Mouse (Mus musculus): ENCODE results near the gene Ank.
A peak's percentile ranks its signal among the peaks of the same experiment; 100 is the strongest.
"Not testable (repeated sequence)": the region's sequence is repeated elsewhere in the genome, so short reads cannot be mapped to it uniquely, and the experiment has no call there.

The Ank gene

DNA sequence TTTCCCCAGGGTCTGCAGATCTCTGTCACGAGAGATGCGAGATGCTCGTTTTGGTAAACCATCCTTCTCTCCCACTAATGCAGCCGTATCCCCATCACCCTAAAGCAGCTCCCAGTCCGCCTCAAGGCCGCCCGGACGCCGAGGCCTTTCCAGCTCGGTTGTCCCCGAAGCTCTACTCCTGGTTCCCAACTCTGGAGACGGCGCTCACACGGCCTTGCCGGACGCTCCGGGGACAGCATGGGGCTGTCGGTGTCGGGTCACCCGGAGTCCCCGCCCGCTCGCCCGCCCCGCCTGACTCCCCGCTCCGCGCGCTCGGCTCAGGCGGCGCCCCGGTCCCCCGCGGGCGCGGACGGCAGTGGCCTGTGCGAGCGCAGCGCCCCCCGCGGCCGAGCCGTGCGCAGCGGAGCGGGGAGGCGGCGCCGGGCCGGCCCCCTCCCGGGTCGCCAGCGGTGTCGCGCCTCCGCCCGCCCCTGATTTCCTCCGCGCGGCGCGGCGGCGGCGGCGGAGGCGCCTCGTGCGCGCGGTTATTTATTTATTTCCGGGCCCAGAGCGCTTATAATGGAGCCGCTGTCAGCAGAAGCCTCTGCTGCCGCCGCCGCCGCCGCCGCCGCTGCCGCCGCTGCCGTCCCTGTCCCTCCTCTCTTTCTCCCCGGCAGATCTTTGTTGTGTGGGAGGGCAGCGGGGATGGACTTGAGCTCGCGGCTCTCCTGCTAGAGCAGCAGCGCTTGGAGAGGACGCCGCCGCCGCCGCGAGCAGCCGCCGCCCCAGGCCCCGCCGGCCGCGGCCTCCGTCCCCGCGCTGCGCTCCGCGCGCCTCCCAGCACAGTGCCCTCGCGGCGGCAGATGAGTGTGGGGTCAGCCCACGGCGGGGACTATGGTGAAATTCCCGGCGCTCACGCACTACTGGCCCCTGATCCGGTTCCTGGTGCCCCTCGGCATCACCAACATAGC lies at the start of gene Ank:
Ank (plus strand) TSS at position 547 of the 950 bp plus-strand sequence.
- DNase-seq = peak; percentile 82

DNA sequence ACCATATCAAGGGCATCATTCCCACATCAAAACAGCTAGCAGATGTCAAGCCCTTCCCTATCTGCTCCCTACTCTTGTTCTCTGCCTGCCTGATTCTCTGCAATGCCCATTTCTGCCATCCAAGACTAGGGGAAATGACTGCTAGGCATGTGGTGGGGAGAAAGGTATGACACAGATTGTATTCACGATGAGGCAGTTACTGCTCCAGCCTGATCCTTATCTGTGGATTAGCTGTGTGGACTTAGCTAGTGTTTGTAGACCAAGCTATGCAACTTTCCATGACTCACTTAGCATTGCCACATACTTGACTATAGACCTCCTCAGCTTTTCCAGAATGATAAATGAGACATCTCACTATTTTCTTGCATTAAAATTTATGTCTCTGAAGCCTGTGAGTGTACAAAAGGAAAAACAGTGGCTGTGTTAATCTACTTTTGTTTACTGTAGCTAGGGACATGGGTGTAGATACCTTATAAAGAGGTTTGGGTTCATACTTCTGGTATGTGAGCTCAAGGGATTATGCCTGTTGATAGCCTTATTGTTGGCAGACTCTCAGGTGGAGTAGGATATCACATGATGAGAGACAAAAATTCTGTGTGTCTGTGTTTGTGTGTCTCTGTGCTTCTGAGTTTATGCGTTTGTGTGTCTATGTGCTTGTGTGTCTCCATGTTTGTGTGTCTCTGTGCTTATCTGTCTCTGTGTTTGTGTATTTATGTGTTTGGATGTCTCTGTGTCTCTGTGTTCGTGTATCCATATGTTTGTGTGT lies 47.7 kb upstream of the Ank start:
- DNase-seq = no peak

DNA sequence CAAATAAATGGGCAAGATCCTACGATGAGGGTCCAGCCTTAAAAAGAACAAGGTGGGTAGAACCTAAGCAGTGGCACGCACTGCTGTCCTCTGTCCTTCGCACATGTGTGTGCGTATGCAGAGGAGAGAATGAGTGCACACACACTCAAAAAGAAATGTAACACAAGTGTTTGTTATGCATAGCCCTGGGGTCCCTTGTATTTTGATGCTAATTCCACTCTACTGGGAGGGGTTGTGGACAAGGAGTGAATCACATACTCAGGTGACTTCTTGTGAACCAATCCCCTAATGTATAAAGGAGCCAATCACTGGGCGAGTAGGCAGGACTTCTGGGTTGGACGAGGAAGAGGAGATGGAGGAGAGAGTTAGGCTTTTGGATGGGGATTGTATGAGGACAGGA lies 44.9 kb upstream of the Ank start:
- no peak for DNase-seq

DNA sequence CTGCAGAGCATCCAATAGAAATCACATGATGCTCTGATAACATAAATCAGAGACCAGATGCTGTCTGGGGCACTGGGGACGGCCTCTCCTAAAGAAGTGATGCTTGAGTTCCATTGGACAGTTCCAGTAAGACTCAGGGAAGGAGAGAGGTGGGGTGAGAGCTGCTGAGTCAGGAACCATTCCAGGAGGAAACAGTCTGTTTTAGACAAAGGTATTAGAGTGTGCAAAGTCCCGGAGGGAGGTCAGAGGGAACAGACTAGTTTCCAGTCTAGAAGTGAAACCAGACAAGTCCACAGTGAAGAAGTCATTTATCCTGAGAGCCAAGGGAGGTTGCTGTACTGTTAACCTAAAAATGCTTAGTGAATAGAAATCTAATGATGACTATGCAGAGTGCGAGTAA lies 38.9 kb upstream of the Ank start:
- DNase-seq = no peak

DNA sequence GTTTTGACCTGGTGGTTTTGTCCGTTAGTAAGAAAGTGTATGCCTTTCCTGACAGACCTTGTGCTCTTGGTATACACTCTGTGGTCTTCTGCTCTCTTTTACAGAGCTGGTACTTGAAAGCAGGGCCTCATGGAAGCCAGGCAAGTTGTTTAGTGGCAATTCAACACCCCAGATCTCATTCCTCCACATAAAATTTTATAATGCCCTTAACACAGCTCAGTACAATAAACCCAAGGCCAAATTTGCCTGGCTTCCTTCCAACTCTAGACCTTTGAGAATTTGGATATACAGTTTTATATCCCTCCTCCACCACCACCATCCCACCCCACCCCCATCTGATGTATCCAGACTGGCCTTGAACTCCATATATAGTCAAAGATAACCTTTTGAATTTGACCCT lies 36.2 kb upstream of the Ank start:
- no peak for DNase-seq

DNA sequence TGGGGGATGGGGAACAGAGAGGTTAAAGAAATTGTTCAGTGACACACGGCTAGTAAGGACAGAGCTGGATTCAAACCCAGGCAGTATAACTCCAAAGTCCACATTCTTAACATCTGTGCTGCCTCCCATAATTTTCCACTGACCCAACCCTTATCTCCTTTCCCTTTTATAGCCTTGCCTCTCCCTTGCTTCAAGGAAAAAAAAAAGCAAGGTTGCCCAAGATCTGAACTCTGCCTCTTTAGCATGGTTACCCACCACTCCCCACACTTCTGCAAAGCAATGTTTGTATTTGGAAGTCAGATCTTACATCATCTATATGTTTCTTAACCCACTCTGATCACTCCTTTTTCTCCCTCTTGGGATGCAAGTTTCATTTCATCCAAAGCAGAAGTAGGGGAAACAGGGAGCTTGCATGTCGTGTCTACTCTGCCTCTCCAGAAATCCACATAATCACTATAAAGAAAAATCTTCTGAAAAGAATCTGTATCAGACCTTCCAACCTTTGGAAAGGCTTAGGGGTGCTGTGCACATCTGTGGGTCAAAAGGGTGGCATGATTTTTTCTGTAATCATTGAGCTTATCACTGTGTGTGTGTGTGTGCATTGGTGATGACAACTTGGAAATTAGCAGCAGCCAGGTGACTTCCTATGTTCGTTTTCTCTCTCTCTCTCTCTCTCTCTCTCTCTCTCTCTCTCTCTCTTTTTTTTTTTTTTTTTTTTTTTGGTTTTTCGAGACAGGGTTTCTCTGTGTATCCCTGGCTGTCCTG lies 33.4 kb upstream of the Ank start:
- DNase-seq = no peak

DNA sequence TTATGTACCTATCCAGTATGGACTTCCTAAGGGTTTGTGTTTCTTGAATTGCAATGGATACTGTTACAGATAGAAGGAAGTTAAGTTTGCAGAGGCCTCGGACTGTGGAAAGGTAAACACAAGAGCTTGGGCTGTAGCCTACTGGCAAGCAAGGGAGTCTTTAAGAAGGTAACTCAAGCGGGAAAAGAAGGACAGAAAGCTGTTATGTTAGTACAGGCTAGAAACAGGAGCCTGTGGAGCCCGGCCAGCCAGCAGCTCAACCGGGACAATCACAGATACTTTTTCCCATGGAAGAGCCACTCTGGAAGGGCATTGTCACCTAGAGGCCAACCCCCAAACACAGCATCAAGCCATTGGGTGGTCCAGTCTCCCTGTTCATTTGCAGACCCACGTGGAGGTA lies 31.1 kb upstream of the Ank start:
- DNase-seq = no peak

DNA sequence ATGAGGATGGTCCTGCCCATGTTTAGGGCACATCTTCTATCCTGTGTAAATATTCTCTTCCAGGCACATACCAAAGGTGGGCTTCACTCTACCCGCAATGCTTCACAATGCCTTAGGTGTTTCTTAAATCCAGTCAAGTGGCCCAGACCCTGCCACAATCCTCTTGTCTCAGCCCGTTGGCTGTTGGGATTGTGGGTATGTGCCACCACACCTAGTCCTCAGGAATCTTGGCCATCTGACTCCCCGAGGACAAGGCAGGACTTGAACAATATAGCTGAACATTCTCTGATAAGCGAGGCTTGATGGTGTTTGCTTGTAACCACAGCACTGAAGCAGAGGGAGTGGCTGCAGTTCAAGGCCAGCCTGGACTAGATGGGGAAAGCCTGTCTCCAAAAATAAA lies 30.3 kb upstream of the Ank start:
- no peak for DNase-seq

DNA sequence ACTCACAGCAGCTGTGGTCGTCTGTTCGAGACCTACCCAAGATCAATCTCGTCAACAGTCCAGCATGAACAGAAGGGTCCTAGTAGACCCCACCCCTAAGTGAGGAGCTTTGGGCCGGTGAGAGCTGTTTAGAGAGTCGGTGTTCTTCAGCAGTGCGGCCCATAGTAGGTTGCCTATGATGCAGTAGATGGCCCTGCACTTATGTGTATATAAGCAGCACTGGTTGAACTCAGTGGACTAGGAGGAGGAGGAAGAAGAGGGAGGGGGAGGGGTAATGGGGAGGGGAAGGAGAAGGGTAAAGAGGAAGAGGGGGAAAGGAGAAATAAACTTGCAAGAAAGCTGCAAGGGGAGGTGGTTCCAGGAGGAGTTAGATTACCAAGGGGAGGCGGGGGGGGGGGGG lies 25.4 kb upstream of the Ank start:
- DNase-seq = no peak

DNA sequence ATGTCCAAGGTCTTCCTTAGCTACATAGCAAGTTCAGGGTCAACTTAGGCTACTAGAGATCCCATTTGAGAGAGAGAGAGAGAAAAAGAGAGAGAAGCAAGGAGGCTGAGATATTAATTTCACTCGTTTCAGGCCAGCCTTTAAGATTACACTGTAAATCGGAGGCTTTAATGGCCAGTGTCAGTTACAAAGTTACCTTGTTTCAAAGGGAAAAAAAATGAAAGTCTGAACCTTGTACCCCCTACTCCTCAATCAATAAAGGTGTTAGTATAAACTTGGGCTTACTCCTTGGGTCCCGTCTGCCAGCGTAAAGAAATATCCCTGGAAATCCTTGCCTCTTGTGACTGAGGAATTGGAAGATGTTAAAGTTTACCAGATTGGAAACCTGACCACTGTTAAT lies 24.9 kb upstream of the Ank start:
- DNase-seq = no peak

DNA sequence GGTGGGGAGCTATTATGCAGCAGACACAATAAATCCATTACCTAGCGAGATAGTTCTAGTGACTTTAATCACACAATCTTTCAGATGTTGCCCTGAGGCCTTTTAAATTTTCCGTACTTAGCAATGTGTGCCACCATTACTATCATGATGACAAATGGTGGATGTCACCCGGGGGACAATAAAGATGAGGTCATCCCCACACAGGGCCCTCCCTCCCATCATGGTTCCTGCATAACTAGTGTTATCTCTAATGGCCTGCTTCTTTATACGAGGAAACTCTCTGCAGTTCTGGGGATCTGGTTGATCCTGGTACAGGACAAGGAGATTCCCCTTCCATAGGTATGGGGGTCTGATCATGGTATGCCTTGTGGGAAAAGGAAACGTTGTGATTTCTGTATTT lies 24.5 kb upstream of the Ank start:
- no peak for DNase-seq

DNA sequence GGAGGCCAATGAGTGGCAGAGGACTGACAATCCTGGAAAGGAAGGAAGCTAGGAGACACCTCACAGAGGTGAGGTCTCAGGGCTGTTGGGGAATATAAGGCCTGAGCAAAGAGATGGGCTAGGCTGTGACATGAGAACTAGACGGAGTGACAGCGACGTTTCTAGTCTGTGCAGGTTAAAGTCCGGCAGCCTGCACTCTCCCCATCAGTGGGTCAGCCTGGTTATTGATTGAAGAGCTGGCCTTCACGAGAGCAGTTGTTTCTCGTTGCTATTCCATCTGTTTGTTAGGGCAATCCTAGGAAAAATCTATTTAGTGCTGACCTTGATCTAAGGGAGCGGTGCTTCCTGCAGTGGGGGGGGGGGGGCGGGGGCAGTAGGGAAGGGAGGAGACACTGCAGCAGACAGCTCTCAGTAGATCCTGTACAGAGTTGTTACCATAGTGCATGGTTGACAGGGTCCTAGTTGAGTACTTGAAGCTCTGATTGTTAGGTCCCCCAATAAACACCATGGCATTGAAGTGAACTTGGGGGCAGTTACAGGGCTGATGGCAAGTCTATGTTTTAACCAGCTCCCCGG lies 21.6 kb upstream of the Ank start:
- no peak for DNase-seq

DNA sequence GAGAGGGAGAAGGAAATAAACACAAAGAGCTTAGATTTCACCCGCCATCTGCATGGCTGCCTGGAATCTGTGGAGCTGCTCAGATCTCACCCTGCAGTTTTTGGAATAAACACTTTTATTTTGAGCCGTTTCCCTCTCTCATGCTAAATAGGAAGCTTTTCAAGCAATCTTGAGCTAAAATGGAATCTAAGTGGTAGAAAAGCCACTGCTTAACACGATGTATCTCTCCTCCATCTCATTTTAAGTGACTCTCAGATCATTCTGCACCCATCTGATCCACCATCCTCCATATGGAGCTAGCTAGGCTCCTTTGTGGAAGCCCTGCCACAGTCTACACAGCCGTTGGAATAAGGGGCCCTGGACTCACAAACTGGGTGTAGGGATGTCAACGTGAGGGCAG lies 15.8 kb upstream of the Ank start:
- DNase-seq = no peak

DNA sequence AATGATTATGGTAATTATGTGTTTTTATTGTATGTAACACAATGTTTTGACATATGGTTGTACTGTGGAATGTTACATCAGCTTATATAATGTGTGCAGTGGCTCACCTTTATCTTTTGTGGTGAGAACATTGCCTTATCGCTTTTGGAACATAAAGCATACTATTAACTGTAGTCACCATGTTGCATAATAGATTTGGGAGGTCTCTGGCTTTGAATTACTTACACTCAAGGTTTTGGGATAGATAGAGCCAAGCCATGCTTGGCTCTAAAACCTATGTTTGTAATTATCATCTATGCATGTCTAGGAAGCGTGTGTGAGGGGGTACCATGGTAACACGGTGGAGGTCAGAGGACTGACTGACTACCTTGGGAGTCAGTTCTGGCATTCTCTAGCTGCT lies 14.7 kb upstream of the Ank start:
- no peak for DNase-seq

DNA sequence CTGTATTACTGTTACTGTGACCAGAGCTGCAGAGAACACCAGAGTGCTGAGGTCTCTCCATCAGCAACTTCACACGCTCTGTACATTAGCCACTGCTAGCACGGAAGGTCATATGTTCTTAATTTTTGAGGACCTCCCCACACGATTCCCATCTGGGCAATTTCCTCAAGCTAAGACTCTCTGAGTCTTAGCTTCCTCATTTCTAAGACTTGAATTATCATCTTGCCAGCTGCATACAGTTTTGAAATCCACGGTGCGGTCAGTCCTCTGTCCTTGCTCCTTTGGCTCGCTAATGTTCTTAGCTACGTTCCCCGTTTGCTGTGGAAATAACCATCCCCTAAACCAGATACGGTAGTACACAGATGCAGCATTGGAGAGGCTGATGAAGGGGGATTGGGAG lies 14.0 kb upstream of the Ank start:
- no peak for DNase-seq

DNA sequence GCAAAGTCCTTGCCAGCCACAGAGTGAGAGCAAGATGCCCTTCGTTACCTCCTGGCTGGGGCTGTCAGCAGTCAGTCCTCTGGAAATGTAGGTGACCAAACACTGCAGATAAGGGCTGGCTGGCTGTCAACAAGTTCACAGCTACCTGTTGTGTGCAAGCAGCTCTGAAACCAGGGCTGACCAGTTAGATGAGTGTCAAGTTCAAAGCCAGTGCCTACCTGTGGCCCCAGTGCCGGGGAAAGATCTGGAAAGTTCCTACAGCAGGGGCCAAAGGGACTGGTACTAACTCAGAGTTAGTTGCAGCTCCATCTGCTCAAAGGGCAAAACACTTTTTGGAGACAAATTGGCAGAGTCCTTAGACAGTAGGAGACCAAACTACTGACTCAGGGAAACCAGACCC lies 9.5 kb upstream of the Ank start:
- no peak for DNase-seq

DNA sequence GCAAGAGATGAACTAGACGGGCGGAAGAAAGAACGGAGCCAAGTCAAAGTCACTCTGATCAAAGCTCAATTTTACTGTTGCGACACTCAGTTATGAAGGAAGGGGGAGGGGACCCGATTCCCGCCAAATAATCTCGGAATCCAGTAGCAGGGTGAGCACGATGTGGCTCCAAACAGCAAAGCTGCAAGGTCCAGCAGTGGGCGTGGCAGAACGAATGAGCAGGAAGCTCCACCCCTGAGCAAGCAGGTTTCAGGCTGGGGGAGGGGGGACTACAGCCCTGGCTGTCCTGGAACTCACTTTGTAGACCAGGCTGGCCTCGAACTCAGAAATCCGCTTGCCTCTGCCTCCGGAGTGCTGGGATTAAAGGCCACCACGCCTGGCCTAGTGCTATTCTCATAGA lies 6.7 kb upstream of the Ank start:
- DNase-seq = not testable (repeated sequence)

DNA sequence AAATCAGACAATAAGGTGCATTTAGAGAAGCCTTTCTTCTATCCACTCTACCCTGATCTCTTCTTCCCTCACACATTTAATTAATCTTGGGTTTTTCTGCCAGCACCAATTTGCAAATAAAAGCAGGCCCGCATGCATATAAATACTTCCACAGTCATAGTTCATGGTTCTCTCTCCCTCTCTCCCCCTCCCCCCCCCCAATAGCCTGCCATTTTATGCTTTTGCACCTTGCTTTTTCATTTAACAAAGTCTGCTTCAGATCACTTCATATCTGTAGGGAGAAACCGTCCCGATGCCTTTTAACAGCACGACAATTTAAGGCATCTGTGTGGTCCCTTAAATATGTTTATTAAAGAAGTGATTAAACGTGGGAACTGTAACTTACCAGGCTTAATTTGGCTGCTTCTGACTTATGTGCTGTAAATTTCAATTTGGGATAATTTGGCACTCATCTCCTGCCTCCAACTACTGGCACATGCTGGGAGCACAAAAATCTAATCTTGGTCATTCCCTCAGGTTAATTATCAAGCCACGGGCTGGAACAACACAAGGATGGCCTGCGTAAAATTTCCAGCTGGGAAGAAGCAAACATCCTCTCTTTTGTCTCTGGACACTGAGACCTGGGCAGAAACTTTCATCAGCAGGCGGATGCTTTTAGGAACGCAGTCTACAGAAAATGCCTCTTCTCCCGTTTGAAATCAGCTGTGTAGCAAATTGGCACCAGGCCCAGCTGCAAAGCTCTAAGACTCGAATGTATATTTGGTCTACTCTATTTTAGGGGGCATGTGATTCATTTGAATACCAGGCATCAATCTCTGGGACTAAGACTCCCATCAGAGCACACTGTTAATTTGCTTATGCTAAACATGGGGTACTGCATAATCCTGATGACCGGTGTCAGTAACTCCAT lies 4.9 kb upstream of the Ank start:
- DNase-seq = peak; percentile 82

DNA sequence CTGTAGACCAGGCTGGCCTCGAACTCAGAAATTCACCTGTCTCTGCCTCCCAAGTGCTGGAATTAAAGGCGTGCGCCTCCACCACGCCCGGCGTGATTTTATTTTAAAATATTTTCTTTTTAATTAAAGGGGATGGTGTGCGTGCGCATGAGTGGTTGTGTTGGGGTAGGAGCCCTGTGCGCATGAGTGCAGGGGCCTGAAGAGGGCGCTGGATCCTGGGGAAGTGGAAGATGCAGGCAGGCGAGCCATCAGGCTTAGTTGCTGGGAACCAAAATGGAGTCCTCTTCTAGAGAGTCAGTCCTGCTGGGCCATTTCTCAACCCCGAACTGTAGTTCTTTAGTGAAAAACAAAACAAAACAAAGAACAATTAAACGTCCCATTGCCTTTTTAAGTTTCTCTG lies 2.6 kb upstream of the Ank start:
- no peak for DNase-seq

DNA sequence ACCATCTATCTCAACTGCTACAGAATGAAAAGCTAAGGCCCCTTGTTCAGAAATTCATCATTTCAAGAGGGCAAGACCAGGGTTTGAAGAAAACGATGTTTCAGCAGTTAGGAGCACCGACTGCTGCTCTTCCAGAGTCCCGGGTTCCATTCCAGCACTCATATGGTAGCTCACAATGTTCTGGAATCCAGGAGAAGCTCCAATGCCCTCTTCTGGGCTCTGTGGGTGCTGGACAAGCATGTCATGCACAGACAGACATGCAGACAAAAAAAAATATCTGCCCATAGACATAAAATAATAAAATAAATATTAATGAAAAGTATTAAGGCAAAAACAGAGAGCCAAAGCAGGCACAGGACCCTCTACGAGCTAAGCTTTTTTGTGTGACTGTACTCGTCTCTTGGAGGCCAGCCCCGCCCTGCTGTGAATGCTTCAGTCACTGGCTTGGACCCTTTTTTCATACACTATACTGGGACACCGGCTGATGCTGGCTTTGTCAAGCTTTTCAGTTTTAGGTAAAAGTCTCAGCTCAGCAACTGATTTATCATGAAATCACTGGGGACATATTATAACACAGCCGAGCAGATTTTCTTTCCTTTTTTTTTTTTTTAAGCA lies 979 bp upstream of the Ank start:
- DNase-seq = peak; percentile 52

DNA sequence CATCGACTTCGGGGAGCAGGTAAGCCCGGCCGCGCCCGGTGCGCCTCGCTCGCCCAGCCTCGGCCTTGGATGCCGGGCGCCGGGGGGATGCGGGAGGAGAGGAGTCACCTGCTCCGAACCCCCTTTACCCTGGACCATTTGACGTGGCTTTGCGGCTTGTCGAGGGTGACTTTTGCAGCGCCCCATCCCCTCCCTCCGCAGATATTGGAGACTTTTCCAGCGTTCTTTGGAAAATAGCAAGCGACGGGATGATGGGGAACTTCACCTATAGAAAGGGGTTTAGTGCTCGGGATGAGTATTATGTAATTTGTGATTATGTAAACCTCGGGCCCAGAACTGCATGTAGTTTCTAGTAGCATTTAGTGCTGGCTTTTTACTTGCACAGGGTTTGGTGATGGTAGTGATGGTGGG lies 609 bp downstream of the Ank start:
- no peak for DNase-seq

DNA sequence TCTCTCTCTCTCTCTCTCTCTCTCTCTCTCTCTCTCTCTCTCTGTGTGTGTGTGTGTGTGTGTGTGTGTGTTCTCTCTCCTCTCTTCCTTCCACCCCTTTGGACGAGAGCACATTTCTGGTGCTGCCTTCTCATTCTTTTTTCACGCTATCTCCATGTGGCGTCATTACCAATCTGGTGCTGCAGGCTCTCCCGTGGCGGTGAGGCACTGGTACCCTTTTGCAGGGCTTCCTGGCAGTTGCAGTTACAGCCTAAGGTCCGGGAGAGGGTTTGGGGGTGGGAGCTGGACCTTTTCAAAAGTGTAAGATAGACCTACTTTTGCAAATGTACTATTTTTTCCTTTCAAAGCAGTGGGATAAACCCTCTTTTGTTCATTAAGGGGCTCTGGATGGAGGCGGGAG lies 1.2 kb downstream of the Ank start:
- no peak for DNase-seq

Measured in right cerebral cortex, postnatal 4 days (tissue).